8 mouse cellular contexts compared by ENCODE assay signal in genomic region chr11:72029143-72029542, GRCm38 (mm10). TPM values are rescaled to one million over a fixed set of nuclear protein-coding genes. Genes with fewer than 3 reads are reported as not detected.
DNase-seq lines count a peak whose midpoint lies in the region; ATAC-seq and TF ChIP-seq lines count a peak whose summit lies in the region.

No protein-coding gene starts in this region.

- TF ChIP-seq POLR2A in limb, embryonic 14.5 days (IDR thresholded peaks at IDR 0.05; ENCODE audit: borderline replicate concordance, extremely low read depth, insufficient read depth, insufficient read length) = no peak
- no peak for TF ChIP-seq POLR2A in testis, adult 2 months (IDR thresholded peaks at IDR 0.05; ENCODE audit: control insufficient read depth, low read depth, low read length)

- peak; percentile 54 for TF ChIP-seq CTCF in gastrocnemius, adult 2 months (IDR thresholded peaks at IDR 0.05)
- TF ChIP-seq CTCF in testis, adult 2 months (IDR thresholded peaks at IDR 0.05; ENCODE audit: control insufficient read depth, insufficient read depth, insufficient replicate concordance, low read depth, low read length) = peak; percentile 49; the same call in 1 of the 2 replicates

- intact Hi-C loops in gastrocnemius, adult 2 months (cut with DNase I) = loop anchor here (10.0 kb wide), 1 partner anchor 354 kb away; no protein-coding TSS in a partner anchor

- H3K36me3 ChIP-seq in megakaryocyte, embryonic 14.5 days (replicated peaks; ENCODE audit: low read length) = no peaks in the 10 kb centered on the region
- no peaks in the 10 kb centered on the region for H3K36me3 ChIP-seq in forebrain, embryonic 11.5 days (ENCODE audit: control insufficient read depth, insufficient read depth, low read length)
- no peaks in the 10 kb centered on the region for H3K36me3 ChIP-seq in limb, embryonic 14.5 days (ENCODE audit: control insufficient read depth, insufficient read depth, low read length)
- no peaks in the 10 kb centered on the region for H3K36me3 ChIP-seq in testis, adult 2 months (ENCODE audit: control insufficient read depth, insufficient read depth, low read length)

- no peak for ATAC-seq in megakaryocyte, adult 5-6 weeks (ENCODE audit: poor library complexity, severe bottlenecking)
- ATAC-seq in forebrain, embryonic 11.5 days (replicated peaks; ENCODE audit: low FRiP score) = 0 out of 2 replicates have a peak, but pooled peaks have one; percentile 47
- no peak for ATAC-seq in limb, embryonic 14.5 days (ENCODE audit: low FRiP score, low read depth)

- H3K27me3 ChIP-seq in megakaryocyte, embryonic 14.5 days (replicated peaks) = peaks cover 67% of the 10 kb centered on the region
- no peaks in the 10 kb centered on the region for H3K27me3 ChIP-seq in forebrain, embryonic 11.5 days (ENCODE audit: control insufficient read depth, insufficient read depth, low read length)
- H3K27me3 ChIP-seq in limb, embryonic 14.5 days (ENCODE audit: control insufficient read depth, insufficient read depth, low read length) = no peaks in the 10 kb centered on the region; the same call in 1 of the 2 replicates
- no peaks in the 10 kb centered on the region for H3K27me3 ChIP-seq in testis, adult 2 months (ENCODE audit: control insufficient read depth, insufficient read depth, low read length)

- 21% methylated on average over 23 of the region's 23 CpGs for WGBS in forebrain, embryonic 11.5 days
- WGBS in limb, embryonic 14.5 days = 19% methylated on average over 23 of the region's 23 CpGs

- H3K4me2 ChIP-seq in forebrain, embryonic 11.5 days (ENCODE audit: low read depth, low read length, severe bottlenecking) = no peak overlapping the region
- H3K4me2 ChIP-seq in limb, embryonic 14.5 days (replicated peaks; ENCODE audit: low read depth, low read length, severe bottlenecking) = peak overlapping the region; percentile 23

- peak overlapping the region; percentile 39 for H3K4me3 ChIP-seq in gastrocnemius, adult 2 months
- peak overlapping the region; percentile 57 for H3K4me3 ChIP-seq in megakaryocyte, embryonic 14.5 days (replicated peaks)
- H3K4me3 ChIP-seq in forebrain, embryonic 11.5 days (ENCODE audit: low read depth, low read length) = no peak overlapping the region
- H3K4me3 ChIP-seq in limb, embryonic 14.5 days (replicated peaks; ENCODE audit: low read length) = no peak overlapping the region
- no peak overlapping the region for H3K4me3 ChIP-seq in testis, adult 2 months (ENCODE audit: control insufficient read depth, low read depth, low read length)

- no peak overlapping the region for H3K27ac ChIP-seq in gastrocnemius, adult 2 months
- no peak overlapping the region for H3K27ac ChIP-seq in forebrain, embryonic 11.5 days (ENCODE audit: low read depth, low read length)
- no peak overlapping the region for H3K27ac ChIP-seq in limb, embryonic 14.5 days (replicated peaks; ENCODE audit: low read depth, low read length)
- no peak overlapping the region for H3K27ac ChIP-seq in testis, adult 2 months (ENCODE audit: control insufficient read depth, insufficient read depth, low read depth, low read length)

- peak overlapping the region; percentile 6; the same call in 1 of the 2 replicates for H3K9ac ChIP-seq in forebrain, embryonic 11.5 days (ENCODE audit: low read length)
- H3K9ac ChIP-seq in limb, embryonic 14.5 days (ENCODE audit: low read depth, low read length, severe bottlenecking) = no peak overlapping the region

- DNase-seq in gastrocnemius, adult 2 months = peak; percentile 63
- no peak for DNase-seq in gastrocnemius, adult 8-10 months (ENCODE audit: low spot score in 2 of 2)
- DNase-seq in forebrain, embryonic 11.5 days (ENCODE audit: low spot score) = peak; percentile 82
- DNase-seq in limb, embryonic 14.5 days (ENCODE audit: low spot score) = peak; percentile 44
- DNase-seq in thymus, postnatal 10 days (ENCODE audit: low spot score in 2 of 2) = no peak

- peaks cover 9% of the 10 kb centered on the region; the same call in 1 of the 2 replicates for H3K4me1 ChIP-seq in megakaryocyte, embryonic 14.5 days
- H3K4me1 ChIP-seq in forebrain, embryonic 11.5 days (replicated peaks; ENCODE audit: control insufficient read depth, insufficient read depth, low read length) = no peaks in the 10 kb centered on the region; the same call in 1 of the 2 replicates
- H3K4me1 ChIP-seq in limb, embryonic 14.5 days (ENCODE audit: control insufficient read depth, insufficient read depth, low read length) = no peaks in the 10 kb centered on the region
- peaks cover 4% of the 10 kb centered on the region; the same call in 1 of the 2 replicates for H3K4me1 ChIP-seq in testis, adult 2 months (ENCODE audit: control insufficient read depth, insufficient read depth, low read length)

- H3K9me3 ChIP-seq in megakaryocyte, embryonic 14.5 days = no peaks in the 10 kb centered on the region
- H3K9me3 ChIP-seq in forebrain, embryonic 11.5 days (ENCODE audit: control insufficient read depth, low read length) = no peaks in the 10 kb centered on the region
- no peaks in the 10 kb centered on the region for H3K9me3 ChIP-seq in limb, embryonic 14.5 days (ENCODE audit: control insufficient read depth, low read length)

RNA-seq across cellular contexts. Expression of gene Aipl1, which starts 8.2 kb away (rescaled TPM):
- not detected for total RNA-seq in gastrocnemius, adult 2 months (2021)
- total RNA-seq in gastrocnemius, adult 8-10 months (2022) = not detected
- polyA plus RNA-seq in megakaryocyte, embryonic 14.5 days (2012; ENCODE audit: insufficient read depth, low replicate concordance) = 0.23 TPM in 1 of 2 replicates, not detected in the other
- total RNA-seq in megakaryocyte, adult 5-6 weeks (2015) = 0.29 and 0.93 TPM in 2 replicates
- total RNA-seq in megakaryocyte, adult 5-6 weeks (2017) = 0.37 and 0.77 TPM in 2 replicates
- polyA plus RNA-seq in forebrain, embryonic 11.5 days (2014; fragmentation: Nextera tagmentation; extraction: Ambion mirVana) = 0.20 and 0.41 TPM in 2 replicates
- 0.28 TPM in 2 replicates for polyA plus RNA-seq in limb, embryonic 14.5 days (2012; rRNA removed)
- polyA plus RNA-seq in limb, embryonic 14.5 days (2014; fragmentation: Nextera tagmentation; extraction: Ambion mirVana) = 0.25 TPM in 1 of 2 replicates, not detected in the other
- polyA plus RNA-seq in testis, adult 2 months (2012; rRNA removed) = 0.29 and 0.62 TPM in 2 replicates

RNA-seq across cellular contexts. Expression of gene Pimreg, which starts 12.7 kb away (rescaled TPM):
- not detected for total RNA-seq in gastrocnemius, adult 2 months (2021)
- total RNA-seq in gastrocnemius, adult 8-10 months (2022) = not detected
- 25.8 and 50.2 TPM in 2 replicates for polyA plus RNA-seq in megakaryocyte, embryonic 14.5 days (2012; ENCODE audit: insufficient read depth, low replicate concordance)
- total RNA-seq in megakaryocyte, adult 5-6 weeks (2015) = 34.0 and 34.1 TPM in 2 replicates
- total RNA-seq in megakaryocyte, adult 5-6 weeks (2017) = 16.3 and 17.2 TPM in 2 replicates
- polyA plus RNA-seq in forebrain, embryonic 11.5 days (2014; fragmentation: Nextera tagmentation; extraction: Ambion mirVana) = 228 and 241 TPM in 2 replicates
- 59.1 and 68.2 TPM in 2 replicates for polyA plus RNA-seq in limb, embryonic 14.5 days (2012; rRNA removed)
- polyA plus RNA-seq in limb, embryonic 14.5 days (2014; fragmentation: Nextera tagmentation; extraction: Ambion mirVana) = 87.9 and 88.8 TPM in 2 replicates
- polyA plus RNA-seq in testis, adult 2 months (2012; rRNA removed) = 0.75 and 0.79 TPM in 2 replicates

Comparison
In these comparisons a context has a peak if more than half of its experiments do, and no peak if none do; other contexts are left out.
1. DNase-seq: peak in gastrocnemius, adult 2 months (single experiment), forebrain, embryonic 11.5 days (single experiment) and limb, embryonic 14.5 days (single experiment); none in gastrocnemius, adult 8-10 months (0 of 2) and thymus, postnatal 10 days (0 of 2).
2. H3K4me3 ChIP-seq: peak in gastrocnemius, adult 2 months (single experiment) and megakaryocyte, embryonic 14.5 days (single experiment); none in forebrain, embryonic 11.5 days (single experiment), limb, embryonic 14.5 days (single experiment) and testis, adult 2 months (single experiment).
3. RNA of gene Pimreg, which starts 12.7 kb away (polyA plus RNA-seq): 228 to 241 TPM in forebrain, embryonic 11.5 days, 59.1 to 88.8 TPM in limb, embryonic 14.5 days and 25.8 to 50.2 TPM in megakaryocyte, embryonic 14.5 days; 0.75 to 0.79 TPM in testis, adult 2 months; every median in the first group is over 10 times any median in the second.